Mouse (Mus musculus) intestine, embryonic 14.5 days (tissue): Measurements from ENCODE around the gene Efcab11. TPM values are rescaled to one million over a fixed set of nuclear protein-coding genes. Genes with fewer than 3 reads are reported as not detected.
A peak's percentile ranks its signal among the peaks of the same experiment; 100 is the strongest.

Experiments
- ATAC-seq: fragments of 200-750 bp; cut with Nextera tagmentation; replicated peaks from 2 replicates; pipeline ENCODE4 v1.8.0; 2017; ENCODE audit warnings: low read depth, moderate number of reproducible peaks, moderate TSS enrichment, moderate library complexity; ENCODE audit not compliant: low FRiP score, low TSS enrichment
- DNase-seq: peaks from one replicate; pipeline ENCODE4 v3.0.0-alpha.2; 2018; ENCODE audit warnings: low spot score
- H3K27ac ChIP-seq: fragments of 300-500 bp; sonication (generic); 2 replicates; pipeline ENCODE4 v1.5.1; 2014; ENCODE audit warnings: low read depth, mild to moderate bottlenecking, control low read depth
- H3K27me3 ChIP-seq: fragments of 300-500 bp; sonication (generic); replicated peaks from 2 replicates; pipeline ENCODE4 v1.6.1; 2014; ENCODE audit warnings: low read length, control low read depth; ENCODE audit not compliant: control insufficient read depth, insufficient read depth
- H3K36me3 ChIP-seq: fragments of 300-500 bp; sonication (generic); 2 replicates; pipeline ENCODE4 v1.6.1; 2014; ENCODE audit warnings: low read length, control low read depth; ENCODE audit not compliant: control insufficient read depth, insufficient read depth
- H3K4me1 ChIP-seq: fragments of 300-500 bp; sonication (generic); replicated peaks from 2 replicates; pipeline ENCODE4 v1.6.1; 2014; ENCODE audit warnings: low read length, control low read depth, mixed read lengths; ENCODE audit not compliant: control insufficient read depth, insufficient read depth
- H3K4me2 ChIP-seq: fragments of 300-500 bp; sonication (generic); 2 replicates; pipeline ENCODE4 v1.6.1; 2014; ENCODE audit warnings: low read length
- H3K4me3 ChIP-seq: fragments of 300-500 bp; sonication (generic); 2 replicates; pipeline ENCODE4 v1.5.1; 2014; ENCODE audit warnings: low read depth, low read length, control low read depth, mixed read lengths
- H3K9ac ChIP-seq: fragments of 300-500 bp; sonication (generic); 2 replicates; pipeline ENCODE4 v1.6.1; 2014; ENCODE audit warnings: mild to moderate bottlenecking, low read length
- H3K9me3 ChIP-seq: fragments of 300-500 bp; sonication (generic); 2 replicates; pipeline ENCODE4 v1.6.1; 2016; ENCODE audit warnings: low read length, control low read depth; ENCODE audit not compliant: control insufficient read depth
- WGBS: fragments of 180-500 bp; shearing (Covaris S2); extraction: QIAGEN DNeasy Blood & Tissue Kit; methylation state at CpG from one replicate; pipeline ENCODE4 v1.1.7; 2014; 5-methylcytosine and 5-hydroxymethylcytosine counted together
- polyA plus RNA-seq: library from polyadenylated mRNA; unstranded; fragments of >200 nt; fragmentation: Nextera tagmentation; extraction: Ambion mirVana; gene quantifications from 2 replicates; pipeline ENCODE4 v1.2.1, GENCODE M21; 2014

The Efcab11 gene
- 13.4 and 15.7 TPM in 2 replicates for polyA plus RNA-seq

DNA sequence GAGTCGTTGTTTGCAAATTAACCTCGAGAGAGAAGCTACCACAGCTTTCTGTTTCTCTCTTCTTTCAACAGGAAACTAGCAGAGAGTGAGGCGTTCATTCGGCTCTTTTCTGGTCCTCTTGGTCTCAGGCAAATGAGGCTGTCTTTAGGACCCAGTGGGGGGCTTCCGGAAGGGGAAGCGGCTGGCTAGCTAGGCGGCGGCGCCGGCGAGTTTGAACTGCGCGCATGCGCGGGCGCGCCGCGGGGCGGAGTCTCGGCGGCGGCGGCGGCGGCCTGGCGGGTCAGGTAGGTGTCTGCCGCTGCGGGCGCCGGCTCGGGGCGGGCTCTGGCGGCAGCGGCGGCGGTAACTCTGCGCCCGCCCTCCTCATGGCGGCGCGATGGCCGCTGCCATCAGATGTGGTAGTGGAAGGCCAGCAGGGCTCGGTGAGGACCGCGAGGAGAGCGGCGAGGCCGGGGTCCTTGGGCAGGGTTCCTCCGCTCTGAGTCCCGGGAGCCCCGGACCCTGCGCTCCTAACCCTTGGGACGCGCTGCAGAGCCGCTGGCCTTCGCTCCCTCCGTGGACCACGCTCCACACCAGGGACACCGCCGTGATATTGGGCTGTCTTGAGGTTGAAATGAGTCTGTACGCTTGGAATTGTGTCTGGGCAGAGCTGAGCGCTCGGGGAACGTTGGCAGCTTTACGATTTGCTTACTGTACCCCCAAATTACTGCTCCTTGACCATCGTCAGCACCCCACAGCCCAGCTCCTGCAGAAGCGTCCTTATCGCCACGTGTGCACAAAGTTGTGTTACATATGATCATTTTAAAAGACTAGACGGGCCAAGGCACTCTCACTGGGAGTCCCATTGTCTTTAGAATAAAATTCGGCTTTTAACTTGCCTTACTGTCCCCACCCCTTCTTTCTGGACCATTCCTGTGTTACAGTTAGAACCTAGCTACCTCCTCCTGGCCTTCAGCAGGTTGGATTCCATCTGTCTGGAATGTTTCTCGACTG lies at the start of gene Efcab11, which contains the start of gene Tdp1:
Gene Efcab11, minus strand, starts transcription at position 171 of the 993 bp plus-strand sequence.
Gene Tdp1, plus strand, starts transcription at position 249 of the 993 bp plus-strand sequence.
- DNase-seq: peak; percentile 92
- peak within 1 kb of the TSS; percentile 53 for H3K4me3 ChIP-seq
- under 1% methylated on average over 68 of the region's 73 CpGs for WGBS
- peak within 1 kb of the TSS; percentile 84 for H3K4me2 ChIP-seq
- H3K27ac ChIP-seq: peak within 1 kb of the TSS; percentile 58
- ATAC-seq: peak; percentile 82
- peak within 1 kb of the TSS; percentile 69 for H3K9ac ChIP-seq
- H3K36me3 ChIP-seq: no peaks in the 10 kb centered on the region
- H3K4me1 ChIP-seq: peaks cover 12% of the 10 kb centered on the region; the same call in 1 of the 2 replicates
- no peaks in the 10 kb centered on the region for H3K9me3 ChIP-seq
- H3K27me3 ChIP-seq: no peaks in the 10 kb centered on the region

DNA sequence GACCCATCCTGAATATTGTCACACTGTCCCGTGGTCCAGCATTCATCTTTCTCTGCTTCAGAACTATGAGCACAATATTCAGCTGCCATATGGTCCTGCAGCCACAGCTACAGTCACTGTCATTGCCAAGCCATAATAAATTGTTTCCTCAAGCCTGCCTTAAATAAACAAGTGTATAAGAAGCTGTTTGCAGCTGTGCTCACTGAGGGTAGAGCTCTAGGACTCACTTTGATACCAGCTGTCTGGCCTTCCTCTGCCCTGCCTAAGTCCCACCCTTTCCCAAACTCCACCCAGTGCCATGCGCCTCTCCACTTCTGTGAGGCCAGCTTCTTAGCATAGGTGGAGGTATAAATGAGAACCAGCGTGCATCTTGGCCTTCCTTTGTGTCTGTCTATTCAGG lies 49.4 kb upstream of the Efcab11 start:
- ATAC-seq: no peak
- WGBS: 65% methylated on average over 3 of the region's 3 CpGs

DNA sequence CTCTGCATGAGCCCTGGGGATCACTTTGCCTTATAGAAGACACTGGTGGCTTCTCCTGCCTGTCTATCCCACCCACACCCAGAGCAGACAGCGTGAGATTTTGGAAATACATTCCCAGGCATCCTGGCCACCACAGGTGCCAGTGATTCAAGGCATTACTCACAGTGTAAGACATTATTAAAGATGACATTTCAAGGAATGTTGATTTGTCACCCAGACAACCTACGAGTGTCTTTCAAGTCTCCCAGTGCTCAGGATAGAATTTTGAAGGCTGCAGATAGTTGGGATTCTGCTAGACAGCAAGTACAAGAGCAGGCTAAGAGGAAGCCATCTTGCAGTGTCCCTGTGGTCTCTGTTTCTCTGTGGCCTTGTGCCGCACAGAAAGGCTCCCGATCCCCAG lies 48.0 kb upstream of the Efcab11 start:
- no peak overlapping the region for H3K4me2 ChIP-seq
- no peaks in the 10 kb centered on the region for H3K27me3 ChIP-seq
- WGBS: 92% methylated on average over 4 of the region's 4 CpGs
- DNase-seq (no peak), ATAC-seq (no peak)
- H3K4me1 ChIP-seq: no peaks in the 10 kb centered on the region
- H3K27ac ChIP-seq: no peak overlapping the region
- no peak overlapping the region for H3K4me3 ChIP-seq
- no peak overlapping the region for H3K9ac ChIP-seq
- peaks cover 22% of the 10 kb centered on the region for H3K36me3 ChIP-seq
- H3K9me3 ChIP-seq: no peaks in the 10 kb centered on the region

More for the DNA sequence above, 49.4 kb upstream of the Efcab11 start:
- Histone ChIP-seq H3K27me3 (no peaks in the 10 kb centered on the region), H3K4me3 (no peak overlapping the region), H3K36me3 (peaks cover 22% of the 10 kb centered on the region), H3K27ac (no peak overlapping the region), H3K4me1 (no peaks in the 10 kb centered on the region), H3K9me3 (no peaks in the 10 kb centered on the region), H3K9ac (no peak overlapping the region), H3K4me2 (no peak overlapping the region)
- DNase-seq: no peak

DNA sequence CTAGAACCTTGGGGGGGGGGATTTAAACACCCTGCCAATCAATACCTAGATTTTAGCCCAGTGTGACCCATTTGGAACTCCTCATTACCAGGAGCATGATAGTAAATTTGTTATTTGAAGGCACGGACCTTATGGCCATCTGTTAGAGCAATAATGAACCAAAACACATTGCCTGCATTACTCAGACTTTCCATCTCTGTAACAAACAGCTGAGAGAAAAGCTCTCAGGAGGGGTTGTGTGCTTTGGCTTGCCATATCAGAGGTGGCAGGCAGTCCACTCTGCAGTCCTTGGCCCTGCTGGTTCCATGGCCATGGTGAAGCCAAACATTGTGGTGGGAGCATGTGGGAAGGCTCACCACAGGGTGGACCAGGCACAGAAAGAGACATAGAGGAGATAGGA lies 44.9 kb upstream of the Efcab11 start:
- no peak for ATAC-seq
- no peaks in the 10 kb centered on the region for H3K9me3 ChIP-seq
- H3K4me2 ChIP-seq: no peak overlapping the region
- no peaks in the 10 kb centered on the region for H3K4me1 ChIP-seq
- H3K36me3 ChIP-seq: peaks cover 14% of the 10 kb centered on the region
- no peak overlapping the region for H3K27ac ChIP-seq
- no peaks in the 10 kb centered on the region for H3K27me3 ChIP-seq
- H3K4me3 ChIP-seq: no peak overlapping the region
- no peak for DNase-seq
- 83% methylated on average over 1 of the region's 1 CpGs for WGBS
- H3K9ac ChIP-seq: no peak overlapping the region

DNA sequence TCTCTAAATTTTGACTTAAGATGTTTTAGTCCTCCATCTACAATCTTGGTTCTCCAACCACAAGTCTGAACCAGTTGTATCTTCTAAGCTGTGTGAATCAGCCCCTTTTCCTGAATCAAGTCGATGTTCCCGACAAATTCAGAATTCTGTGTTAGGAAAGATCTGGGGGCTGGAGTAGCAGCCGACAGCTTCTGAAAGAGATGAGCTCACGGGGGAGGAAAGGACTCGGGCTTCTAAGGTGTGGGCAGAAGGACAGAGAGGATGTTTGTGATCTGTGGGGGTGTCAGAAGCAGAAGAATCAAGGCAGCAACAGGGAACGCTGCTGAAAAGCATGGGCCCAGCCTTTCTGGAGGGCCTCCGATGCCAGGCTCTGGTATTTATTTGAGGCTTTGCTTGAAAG lies 44.1 kb upstream of the Efcab11 start:
- H3K36me3 ChIP-seq: peaks cover 14% of the 10 kb centered on the region
- H3K4me1 ChIP-seq: no peaks in the 10 kb centered on the region
- ATAC-seq (no peak), DNase-seq (no peak)
- no peaks in the 10 kb centered on the region for H3K27me3 ChIP-seq
- H3K9me3 ChIP-seq: no peaks in the 10 kb centered on the region
- no peak overlapping the region for H3K4me2 ChIP-seq
- no peak overlapping the region for H3K9ac ChIP-seq
- H3K27ac ChIP-seq: no peak overlapping the region
- WGBS: 86% methylated on average over 7 of the region's 7 CpGs
- H3K4me3 ChIP-seq: no peak overlapping the region

DNA sequence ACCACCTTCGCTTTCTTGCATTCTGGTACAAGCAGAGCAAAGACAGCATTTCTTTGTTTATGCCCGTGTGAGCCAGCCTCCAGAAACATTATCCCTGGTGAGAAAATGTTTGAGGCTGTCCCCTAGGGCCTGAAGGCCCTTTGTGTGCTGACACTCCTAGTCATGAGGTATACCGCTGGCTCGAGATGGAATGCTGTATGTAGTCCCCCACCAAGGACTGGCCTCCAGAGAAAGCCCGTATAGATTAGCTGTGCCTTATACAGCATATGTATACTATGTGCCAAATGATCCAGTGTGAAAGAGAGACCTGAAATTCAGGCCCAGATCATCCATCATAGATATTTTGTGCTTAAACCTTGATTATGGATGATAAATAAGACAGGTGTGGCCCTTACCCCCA lies 39.5 kb upstream of the Efcab11 start:
- ATAC-seq: no peak
- Histone ChIP-seq H3K4me3 (no peak overlapping the region), H3K4me1 (no peaks in the 10 kb centered on the region), H3K27me3 (no peaks in the 10 kb centered on the region), H3K9me3 (no peaks in the 10 kb centered on the region), H3K4me2 (no peak overlapping the region), H3K36me3 (peaks cover 13% of the 10 kb centered on the region), H3K27ac (no peak overlapping the region), H3K9ac (no peak overlapping the region)
- DNase-seq: no peak
- WGBS: 83% methylated on average over 5 of the region's 5 CpGs

DNA sequence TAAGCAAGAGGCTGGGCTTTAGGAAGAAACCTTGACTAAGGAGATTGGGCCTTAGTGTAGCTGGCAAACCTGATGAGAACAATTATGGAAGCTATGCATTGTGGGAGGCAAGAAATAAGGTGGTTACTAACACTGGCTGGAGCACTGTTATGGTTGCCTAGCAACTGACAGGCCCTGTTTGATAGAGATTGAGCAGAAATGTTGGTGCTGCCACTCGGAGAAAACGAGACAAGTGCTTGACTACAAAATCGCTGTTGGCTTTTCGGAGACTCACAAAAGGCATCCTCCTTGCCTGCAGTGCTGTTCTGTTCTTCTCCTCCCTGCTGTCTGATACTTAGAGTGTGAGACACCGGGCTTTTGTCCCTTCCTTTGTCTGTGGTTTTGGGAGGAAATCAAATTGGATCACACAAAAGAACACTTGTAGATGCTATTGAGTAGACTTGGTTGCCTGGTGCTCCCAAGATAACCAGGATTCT lies 38.9 kb upstream of the Efcab11 start:
- H3K27ac ChIP-seq: no peak overlapping the region
- 57% methylated on average over 5 of the region's 5 CpGs for WGBS
- ATAC-seq: no peak

DNA sequence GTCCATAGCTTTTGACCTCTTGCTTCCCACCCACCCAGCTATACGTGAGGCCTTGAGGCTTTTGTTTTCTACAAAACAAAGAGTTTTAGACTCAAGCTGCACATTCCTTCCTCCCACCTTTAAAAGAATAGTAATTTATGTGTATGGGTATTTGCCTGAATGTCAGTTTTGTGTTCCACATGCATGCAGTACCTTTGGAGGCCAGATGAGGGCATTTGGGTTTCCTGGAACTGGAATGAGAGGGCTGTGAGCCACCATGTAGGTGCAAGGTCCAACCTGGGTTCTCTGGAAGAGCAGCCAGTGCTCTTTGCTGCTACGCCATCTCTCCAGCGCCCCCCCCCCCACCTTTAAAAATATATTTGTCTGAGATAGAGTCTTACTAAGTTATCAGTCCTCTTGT lies 36.8 kb upstream of the Efcab11 start:
- 87% methylated on average over 3 of the region's 3 CpGs for WGBS
- no peak overlapping the region for H3K27ac ChIP-seq
- H3K4me3 ChIP-seq: no peak overlapping the region
- H3K27me3 ChIP-seq: no peaks in the 10 kb centered on the region
- no peak for ATAC-seq
- no peaks in the 10 kb centered on the region for H3K9me3 ChIP-seq
- peaks cover 20% of the 10 kb centered on the region for H3K36me3 ChIP-seq
- H3K4me2 ChIP-seq: no peak overlapping the region
- DNase-seq: no peak
- H3K4me1 ChIP-seq: no peaks in the 10 kb centered on the region
- no peak overlapping the region for H3K9ac ChIP-seq

More for the DNA sequence above, 38.9 kb upstream of the Efcab11 start:
- H3K4me1 ChIP-seq: no peaks in the 10 kb centered on the region
- no peaks in the 10 kb centered on the region for H3K27me3 ChIP-seq
- H3K9me3 ChIP-seq: no peaks in the 10 kb centered on the region
- peaks cover 14% of the 10 kb centered on the region for H3K36me3 ChIP-seq
- no peak overlapping the region for H3K4me2 ChIP-seq
- no peak for DNase-seq
- H3K9ac ChIP-seq: no peak overlapping the region
- no peak overlapping the region for H3K4me3 ChIP-seq
